Mouse (Mus musculus): ENCODE results near the gene Efcab11. TPM values are rescaled to one million over a fixed set of nuclear protein-coding genes. Genes with fewer than 3 reads are reported as not detected.

Efcab11 gene
- total and polyA plus RNA-seq, 3 experiments = 2.5 to 3.5 TPM; not detected in 1

DNA sequence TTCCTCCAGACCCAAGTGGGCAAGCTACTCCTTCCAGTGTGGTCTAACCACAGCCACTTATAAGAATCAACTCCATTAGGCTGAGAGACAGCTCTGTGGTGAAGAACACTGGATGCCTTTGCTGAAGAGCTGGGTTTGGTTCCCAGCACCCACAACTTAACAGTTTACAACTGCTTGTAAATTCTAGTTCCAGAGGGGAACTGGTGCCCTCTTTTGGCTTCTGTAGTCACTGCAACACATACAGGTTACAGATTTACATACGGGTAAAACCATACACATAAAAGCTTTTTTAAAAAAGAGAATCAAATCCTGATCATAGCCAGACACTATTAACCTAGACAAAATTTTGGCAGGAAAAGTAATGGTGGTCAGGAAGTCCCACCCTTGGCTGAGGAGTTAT, 50.8 kb downstream of the Efcab11 start:
- H3K9ac ChIP-seq (ENCODE audit: control insufficient read depth, low read depth, low read length, poor library complexity, severe bottlenecking) = no peak overlapping the region
- no peaks in the 10 kb centered on the region for H3K79me2 ChIP-seq (ENCODE audit: control insufficient read depth, insufficient read depth, low read length, poor library complexity)
- no peak overlapping the region for H3K4me3 ChIP-seq (ENCODE audit: control insufficient read depth in 1 of 2, insufficient read depth in 1 of 2, low read depth in 2 of 2, low read length in 2 of 2)
- H3K9me3 ChIP-seq (replicated peaks; ENCODE audit: insufficient read depth, low read length) = no peaks in the 10 kb centered on the region
- no peaks in the 10 kb centered on the region for H3K27me3 ChIP-seq (ENCODE audit: control insufficient read depth in 1 of 2, insufficient read depth in 2 of 2, low read length in 2 of 2)
- TF ChIP-seq USF2 (IDR thresholded peaks at IDR 0.05; ENCODE audit: borderline replicate concordance in 1 of 2, insufficient read depth in 1 of 2, low read depth in 1 of 2, low read length in 2 of 2) (no peak), BHLHE40 (IDR thresholded peaks at IDR 0.05; ENCODE audit: borderline replicate concordance, low read depth, low read length) (no peak), TBP (IDR thresholded peaks at IDR 0.05; ENCODE audit: low read depth, low read length) (no peak), TAL1 (IDR thresholded peaks at IDR 0.05; ENCODE audit: low read length) (no peak), POLR2A (IDR thresholded peaks at IDR 0.05; ENCODE audit: control insufficient read depth in 1 of 2, insufficient read depth in 1 of 2, low read depth in 1 of 2, low read length in 2 of 2, poor library complexity in 1 of 2) (no peak), MAFK (IDR thresholded peaks at IDR 0.05; ENCODE audit: borderline replicate concordance, low read depth, low read length) (no peak), NELFE (IDR thresholded peaks at IDR 0.05; ENCODE audit: low read depth, low read length) (no peak), CHD1 (IDR thresholded peaks at IDR 0.05; ENCODE audit: low read depth, low read length) (no peak), ZMIZ1 (IDR thresholded peaks at IDR 0.05; ENCODE audit: low read depth, low read length) (no peak), MYB (IDR thresholded peaks at IDR 0.05; ENCODE audit: low read depth, low read length) (no peak), MYC (IDR thresholded peaks at IDR 0.05; ENCODE audit: low read depth, low read length) (no peak), MAZ (IDR thresholded peaks at IDR 0.05; ENCODE audit: low read depth, low read length) (no peak), JUND (IDR thresholded peaks at IDR 0.05; ENCODE audit: low read depth, low read length) (no peak)
- H3K27ac ChIP-seq (ENCODE audit: control insufficient read depth, low read depth, low read length) = no peak overlapping the region
- no peaks in the 10 kb centered on the region for H3K4me1 ChIP-seq (ENCODE audit: control insufficient read depth in 1 of 2, insufficient read depth in 2 of 2, low read length in 2 of 2)
- H3K36me3 ChIP-seq (ENCODE audit: control insufficient read depth in 1 of 2, insufficient read depth in 2 of 2, low read length in 2 of 2) = no peaks in the 10 kb centered on the region
- no peak for DNase-seq (ENCODE audit: low read depth, low spot score)

DNA sequence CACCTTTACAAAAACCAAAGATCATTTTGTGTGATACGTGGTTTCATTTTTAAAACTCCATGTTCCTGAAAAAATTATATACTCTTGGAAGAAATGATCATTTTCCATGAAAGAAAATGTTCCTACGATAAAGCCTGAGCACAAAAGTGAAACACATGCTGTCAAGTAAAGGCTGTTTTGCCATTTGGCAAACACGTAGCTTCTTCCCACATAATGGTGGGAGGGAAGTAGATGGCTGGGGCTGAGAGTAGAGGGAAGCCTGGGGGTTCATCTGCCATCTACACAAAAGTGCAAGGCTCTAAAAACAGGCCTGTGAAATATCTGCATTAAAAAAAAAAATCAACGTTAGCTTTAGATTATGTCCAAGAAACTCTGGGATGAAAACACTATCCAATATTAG, 61.6 kb downstream of the Efcab11 start:
- no peak overlapping the region for H3K9ac ChIP-seq (ENCODE audit: control insufficient read depth, low read depth, low read length, poor library complexity, severe bottlenecking)
- no peaks in the 10 kb centered on the region for H3K27me3 ChIP-seq (ENCODE audit: control insufficient read depth in 1 of 2, insufficient read depth in 2 of 2, low read length in 2 of 2)
- DNase-seq (ENCODE audit: low read depth, low spot score) = no peak
- no peaks in the 10 kb centered on the region for H3K9me3 ChIP-seq (replicated peaks; ENCODE audit: insufficient read depth, low read length)
- TF ChIP-seq CHD1 (IDR thresholded peaks at IDR 0.05; ENCODE audit: low read depth, low read length) (no peak), USF1 (IDR thresholded peaks at IDR 0.05; ENCODE audit: low read depth, low read length) (no peak), MXI1 (IDR thresholded peaks at IDR 0.05; ENCODE audit: low read depth, low read length) (no peak), ZC3H11A (IDR thresholded peaks at IDR 0.05; ENCODE audit: low read depth, low read length) (no peak), MYB (IDR thresholded peaks at IDR 0.05; ENCODE audit: low read depth, low read length) (no peak), POLR2AphosphoS2 (IDR thresholded peaks at IDR 0.05; ENCODE audit: low read length) (no peak), CHD2 (IDR thresholded peaks at IDR 0.05; ENCODE audit: low read length) (no peak), BHLHE40 (IDR thresholded peaks at IDR 0.05; ENCODE audit: borderline replicate concordance, low read depth, low read length) (no peak), ELF1 (IDR thresholded peaks at IDR 0.05; ENCODE audit: low read depth, low read length) (no peak), EP300 (IDR thresholded peaks at IDR 0.05; ENCODE audit: low read depth in 1 of 2, low read length in 2 of 2) (no peak)
- H3K4me3 ChIP-seq (ENCODE audit: control insufficient read depth in 1 of 2, insufficient read depth in 1 of 2, low read depth in 2 of 2, low read length in 2 of 2) = no peak overlapping the region
- H3K27ac ChIP-seq (ENCODE audit: control insufficient read depth, low read depth, low read length) = no peak overlapping the region
- H3K36me3 ChIP-seq (ENCODE audit: control insufficient read depth in 1 of 2, insufficient read depth in 2 of 2, low read length in 2 of 2) = no peaks in the 10 kb centered on the region
- no peaks in the 10 kb centered on the region for H3K79me2 ChIP-seq (ENCODE audit: control insufficient read depth, insufficient read depth, low read length, poor library complexity)
- no peaks in the 10 kb centered on the region for H3K4me1 ChIP-seq (ENCODE audit: control insufficient read depth in 1 of 2, insufficient read depth in 2 of 2, low read length in 2 of 2)
